Mouse (Mus musculus) CH12.LX (cell line): ENCODE measurements around the gene Pcyt2. TPM values are rescaled to one million over a fixed set of nuclear protein-coding genes. Genes with fewer than 3 reads are reported as not detected.

Source experiments
- DNase-seq: peaks from one replicate; pipeline ENCODE4 v3.0.0-alpha.2; 2013; ENCODE audit errors: extremely low read depth
- H3K27ac ChIP-seq: 2 replicates; pipeline ENCODE4 v1.5.1; 2012; ENCODE audit warnings: low read depth, mild to moderate bottlenecking, control low read depth, moderate library complexity; ENCODE audit not compliant: insufficient read depth
- H3K27me3 ChIP-seq: replicated peaks from 2 replicates; pipeline ENCODE3; 2012; ENCODE audit warnings: inconsistent platforms
- H3K36me3 ChIP-seq, 2 experiments: replicated peaks in 1 of 2; 2 replicates each; pipeline versions ENCODE3 to v1.6.1; 2012; ENCODE audit warnings: inconsistent platforms in 1 of 2, low read length in 1 of 2, mild to moderate bottlenecking in 1 of 2, mixed read lengths in 1 of 2, moderate library complexity in 1 of 2; ENCODE audit not compliant: control insufficient read depth in 1 of 2, insufficient read depth in 1 of 2
- H3K4me1 ChIP-seq, 2 experiments: 2 replicates each; pipeline ENCODE4 v1.6.1; 2012; ENCODE audit warnings: inconsistent platforms in 1 of 2, moderate library complexity in 1 of 2; ENCODE audit not compliant: insufficient read depth in 2 of 2, control insufficient read depth in 1 of 2
- H3K4me2 ChIP-seq: 2 replicates; pipeline ENCODE4 v1.6.1; 2012; ENCODE audit warnings: low read depth, mild to moderate bottlenecking, control low read depth; ENCODE audit not compliant: poor library complexity, insufficient read depth, severe bottlenecking
- H3K4me3 ChIP-seq, 3 experiments: fragments of 150-350 bp in 1 of 3; sonication (generic) in 1 of 3; replicated peaks in 1 of 3; 2 replicates each; pipeline versions ENCODE3 to v1.5.1; 2011 to 2012; ENCODE audit warnings: low read depth in 2 of 3, low read length in 2 of 3, mild to moderate bottlenecking in 2 of 3, moderate library complexity in 2 of 3, control low read depth in 1 of 3, improper control_type of control experiment in 1 of 3, inconsistent platforms in 1 of 3, mixed read lengths in 1 of 3; ENCODE audit not compliant: poor library complexity in 1 of 3
- H3K79me2 ChIP-seq: replicated peaks from 2 replicates; pipeline ENCODE4 v1.6.1; 2012; ENCODE audit warnings: mild to moderate bottlenecking, moderate library complexity; ENCODE audit not compliant: control insufficient read depth, poor library complexity, insufficient read depth, severe bottlenecking; ENCODE audit errors: extremely low read depth
- H3K9ac ChIP-seq: 2 replicates; pipeline ENCODE4 v1.6.1; 2012; ENCODE audit warnings: low read depth, mild to moderate bottlenecking, control low read depth, moderate library complexity; ENCODE audit not compliant: insufficient read depth
- H3K9me3 ChIP-seq: replicated peaks from 2 replicates; pipeline ENCODE3; 2012; ENCODE audit warnings: low read length, inconsistent platforms, mixed read lengths
- BHLHE40 ChIP-seq: IDR thresholded peaks from 2 replicates; pipeline ENCODE4 v1.6.1; 2011; ENCODE audit warnings: mild to moderate bottlenecking, low read depth, low read length, improper control_type of control experiment
- CHD2 ChIP-seq: IDR thresholded peaks from 2 replicates; pipeline ENCODE4 v1.6.1; 2011; ENCODE audit warnings: low read length, improper control_type of control experiment
- ELF1 ChIP-seq: IDR thresholded peaks from 2 replicates; pipeline ENCODE4 v1.6.1; 2014; ENCODE audit warnings: low read depth, mild to moderate bottlenecking, inconsistent platforms, low read length, improper control_type of control experiment
- GABPA ChIP-seq: IDR thresholded peaks from 2 replicates; pipeline ENCODE4 v1.6.1; 2012; ENCODE audit warnings: low read depth, low read length, improper control_type of control experiment, inconsistent platforms; ENCODE audit not compliant: insufficient replicate concordance
- HCFC1 ChIP-seq: IDR thresholded peaks from 2 replicates; pipeline ENCODE4 v1.6.1; 2012; ENCODE audit warnings: low read depth, mild to moderate bottlenecking, inconsistent platforms, low read length, improper control_type of control experiment
- IRF4 ChIP-seq: IDR thresholded peaks from 2 replicates; pipeline ENCODE4 v1.6.1; 2014; ENCODE audit warnings: low read depth, mild to moderate bottlenecking, inconsistent platforms, low read length, improper control_type of control experiment
- KAT2A ChIP-seq: IDR thresholded peaks from 2 replicates; pipeline ENCODE4 v1.6.1; 2012; ENCODE audit warnings: low read length, improper control_type of control experiment, inconsistent platforms; ENCODE audit not compliant: insufficient replicate concordance
- MAX ChIP-seq: IDR thresholded peaks from 2 replicates; pipeline ENCODE4 v1.6.1; 2011; ENCODE audit warnings: low read length, improper control_type of control experiment
- MAZ ChIP-seq: IDR thresholded peaks from 2 replicates; pipeline ENCODE4 v1.6.1; 2012; ENCODE audit warnings: low read depth, mild to moderate bottlenecking, inconsistent platforms, low read length, improper control_type of control experiment, moderate library complexity
- MEF2A ChIP-seq: IDR thresholded peaks from 2 replicates; pipeline ENCODE4 v1.6.1; 2014; ENCODE audit warnings: low read depth, mild to moderate bottlenecking, inconsistent platforms, low read length, improper control_type of control experiment, borderline replicate concordance
- MXI1 ChIP-seq: IDR thresholded peaks from 2 replicates; pipeline ENCODE4 v1.6.1; 2011; ENCODE audit warnings: mild to moderate bottlenecking, low read depth, low read length, improper control_type of control experiment
- MYC ChIP-seq: IDR thresholded peaks from 2 replicates; pipeline ENCODE4 v1.6.1; 2011; ENCODE audit warnings: low read depth, mild to moderate bottlenecking, improper control_type of control experiment, low read length
- NELFE ChIP-seq: IDR thresholded peaks from 2 replicates; pipeline ENCODE4 v1.6.1; 2011; ENCODE audit warnings: low read depth, low read length, improper control_type of control experiment
- NRF1 ChIP-seq: IDR thresholded peaks from 2 replicates; pipeline ENCODE4 v1.6.1; 2014; ENCODE audit warnings: low read depth, mild to moderate bottlenecking, inconsistent platforms, low read length, improper control_type of control experiment, moderate library complexity
- PAX5 ChIP-seq: IDR thresholded peaks from 2 replicates; pipeline ENCODE4 v1.6.1; 2012; ENCODE audit warnings: low read length, inconsistent platforms, mixed read lengths
- POLR2A ChIP-seq: IDR thresholded peaks from 2 replicates; pipeline ENCODE4 v1.6.1; 2011; ENCODE audit warnings: low read depth, mild to moderate bottlenecking, improper control_type of control experiment, low read length
- POLR2AphosphoS2 ChIP-seq: IDR thresholded peaks from 2 replicates; pipeline ENCODE4 v1.6.1; 2011; ENCODE audit warnings: low read depth, low read length, improper control_type of control experiment
- RAD21 ChIP-seq: IDR thresholded peaks from 2 replicates; pipeline ENCODE4 v1.6.1; 2011; ENCODE audit warnings: low read depth, mild to moderate bottlenecking, low read length, improper control_type of control experiment, moderate library complexity
- SIN3A ChIP-seq: IDR thresholded peaks from 2 replicates; pipeline ENCODE4 v1.6.1; 2012; ENCODE audit warnings: low read length, improper control_type of control experiment, inconsistent platforms
- TBP ChIP-seq: conservative IDR thresholded peaks from 2 replicates; pipeline ENCODE4 v1.6.1; 2011; ENCODE audit warnings: low read depth, low read length, improper control_type of control experiment
- TCF12 ChIP-seq: IDR thresholded peaks from 2 replicates; pipeline ENCODE4 v1.6.1; 2014; ENCODE audit warnings: low read depth, mild to moderate bottlenecking, inconsistent platforms, low read length, improper control_type of control experiment
- UBTF ChIP-seq: IDR thresholded peaks from 2 replicates; pipeline ENCODE4 v1.6.1; 2012; ENCODE audit warnings: low read depth, mild to moderate bottlenecking, inconsistent platforms, low read length, improper control_type of control experiment, moderate library complexity
- USF2 ChIP-seq: conservative IDR thresholded peaks from 2 replicates; pipeline ENCODE4 v1.6.1; 2011; ENCODE audit warnings: low read depth, low read length, improper control_type of control experiment
- ZC3H11A ChIP-seq: IDR thresholded peaks from 2 replicates; pipeline ENCODE4 v1.6.1; 2012; ENCODE audit warnings: low read depth, mild to moderate bottlenecking, inconsistent platforms, low read length, improper control_type of control experiment
- ZKSCAN1 ChIP-seq: IDR thresholded peaks from 2 replicates; pipeline ENCODE4 v1.6.1; 2012; ENCODE audit warnings: low read depth, inconsistent platforms, low read length, improper control_type of control experiment, borderline replicate concordance
- ZMIZ1 ChIP-seq: IDR thresholded peaks from 2 replicates; pipeline ENCODE4 v1.6.1; 2012; ENCODE audit warnings: low read depth, mild to moderate bottlenecking, inconsistent platforms, low read length, improper control_type of control experiment
- ZNF384 ChIP-seq: IDR thresholded peaks from 2 replicates; pipeline ENCODE4 v1.6.1; 2012; ENCODE audit warnings: low read depth, low read length, improper control_type of control experiment, inconsistent platforms
- dilution Hi-C: fragments of 300-500 bp; cut with MboI; formaldehyde crosslinking; loops from 2 replicates; pipeline ENCODE4 v1.14.3; 2020; ENCODE audit warnings: low sequenced_read_pairs; ENCODE audit not compliant: extremely low pct_unique_long_range_greater_than_20kb, extremely low pct_ligation_motif_present
- in situ Hi-C: fragments of 300-500 bp; cut with MboI; formaldehyde crosslinking; loops from 3 replicates; pipeline ENCODE4 v1.14.3; 2019; ENCODE audit warnings: low sequenced_read_pairs, low pct_ligation_motif_present, low pct_unique_long_range_greater_than_20kb, mixed read lengths
- polyA plus RNA-seq: library from polyadenylated mRNA; unstranded; fragments of >175 nt; gene quantifications from 2 replicates; pipeline ENCODE4 v1.2.1, GENCODE M21; 2012; ENCODE audit warnings: low read depth; ENCODE audit not compliant: insufficient read length
- total RNA-seq, 2 experiments: library from RNA; depleted of rRNA; stranded (reverse); fragments of 300-350 nt in 1 of 2; fragments of >200 nt in 1 of 2; gene quantifications; 2 replicates each; pipeline ENCODE4 v1.2.3; 2012 to 2014

Gene Pcyt2
- total RNA-seq (2012; rRNA removed) (166 and 175 TPM in 2 replicates), total RNA-seq (2014; rRNA removed) (149 and 154 TPM in 2 replicates), polyA plus RNA-seq (155 and 158 TPM in 2 replicates)

GRCm38 (mm10) chr11:120617519-120618112 is at the start of gene Pcyt2:
Pcyt2 (minus strand) TSS chr11:120617936.
- H3K4me1 ChIP-seq, result peaks cover 8 to 36% of the 10 kb centered on the region in 2 experiments
- peak within 1 kb of the TSS; percentile 63 for H3K4me2 ChIP-seq
- no peaks in the 10 kb centered on the region for H3K27me3 ChIP-seq
- H3K9me3 ChIP-seq, result no peaks in the 10 kb centered on the region
- dilution Hi-C loops, result no loop called here
- peak; percentile 99 for TF ChIP-seq POLR2AphosphoS2
- TF ChIP-seq MXI1, result peak; percentile 87
- peak; percentile 17; the same call in 1 of the 2 replicates for TF ChIP-seq UBTF
- TF ChIP-seq RAD21, result no peak
- TF ChIP-seq TBP, result peak; percentile 52; the same call in 1 of the 2 replicates
- peak; percentile 94 for TF ChIP-seq ZMIZ1
- no peak for TF ChIP-seq PAX5
- no peak for TF ChIP-seq USF2
- TF ChIP-seq MYC, result 0 out of 2 replicates have a peak, but pooled peaks have one; percentile 52
- TF ChIP-seq IRF4, result peak; percentile 13; the same call in 1 of the 2 replicates
- peak; percentile 57 for TF ChIP-seq MEF2A
- TF ChIP-seq ZNF384, result no peak
- peak; percentile 66 for TF ChIP-seq HCFC1
- peak; percentile 90 for TF ChIP-seq NRF1
- peak; percentile 49 for TF ChIP-seq ELF1
- no peak for TF ChIP-seq GABPA
- TF ChIP-seq MAX, result peak; percentile 86
- peak; percentile 96 for TF ChIP-seq POLR2A
- TF ChIP-seq NELFE, result peak; percentile 95
- peak; percentile 92 for TF ChIP-seq BHLHE40
- TF ChIP-seq KAT2A, result no peak
- peak; percentile 73 for TF ChIP-seq TCF12
- TF ChIP-seq ZC3H11A, result no peak
- peak; percentile 79 for TF ChIP-seq CHD2
- TF ChIP-seq MAZ, result peak; percentile 78
- TF ChIP-seq ZKSCAN1, result no peak
- peak; percentile 92 for TF ChIP-seq SIN3A
- DNase-seq, result peak; percentile 96
- peak within 1 kb of the TSS; percentile 73 for H3K9ac ChIP-seq
- peak within 1 kb of the TSS; percentile 59 for H3K27ac ChIP-seq
- H3K4me3 ChIP-seq, result peak within 1 kb of the TSS; percentile 75 to 87 (median 79)
- peaks cover 62 to 80% of the 10 kb centered on the region in 2 experiments for H3K36me3 ChIP-seq
- in situ Hi-C loops, result no loop called here
- peaks cover 22% of the 10 kb centered on the region for H3K79me2 ChIP-seq
